Mouse (Mus musculus) T-helper 1 cell (primary cell): ENCODE results near the gene Sp140.
"Not testable (repeated sequence)": the region's sequence is repeated elsewhere in the genome, so short reads cannot be mapped to it uniquely, and the experiment has no call there.

Experiments used
- in situ Hi-C: fragments of 300-600 bp; cut with MboI, MseI; formaldehyde crosslinking; loops from one replicate; pipeline ENCODE4 v1.15.1; 2025; ENCODE audit warnings: high pct_unique_total_duplicates

The Sp140 gene

DNA sequence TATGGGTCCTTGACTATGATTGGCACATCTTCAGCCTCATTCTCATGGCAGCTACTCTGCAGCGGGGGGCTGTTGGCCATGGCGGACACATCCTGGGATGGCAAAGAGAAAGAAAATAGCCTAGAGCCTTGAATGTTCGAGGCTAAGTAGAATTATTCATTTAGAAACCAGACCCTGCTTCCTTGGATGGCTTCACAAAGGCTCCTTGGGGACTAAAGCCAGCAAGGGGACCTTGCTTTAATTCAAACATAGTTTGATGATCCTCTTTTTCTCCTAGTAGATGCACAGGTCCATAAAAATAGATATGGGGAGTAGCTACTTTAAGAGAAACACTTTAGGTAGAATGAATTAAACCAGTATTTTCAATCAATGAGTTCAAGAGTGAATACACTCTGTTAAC lies 36.8 kb downstream of the Sp140 start:
- in situ Hi-C loops: loop anchor here (5.0 kb wide), 1 partner anchor 450 kb away; no protein-coding TSS in a partner anchor

GRCm38 (mm10) chr1:85638144-85638543 lies 38.0 kb downstream of the Sp140 start:
- in situ Hi-C loops: loop anchor here (5.0 kb wide), 1 partner anchor 451 kb away; no protein-coding TSS in a partner anchor

DNA sequence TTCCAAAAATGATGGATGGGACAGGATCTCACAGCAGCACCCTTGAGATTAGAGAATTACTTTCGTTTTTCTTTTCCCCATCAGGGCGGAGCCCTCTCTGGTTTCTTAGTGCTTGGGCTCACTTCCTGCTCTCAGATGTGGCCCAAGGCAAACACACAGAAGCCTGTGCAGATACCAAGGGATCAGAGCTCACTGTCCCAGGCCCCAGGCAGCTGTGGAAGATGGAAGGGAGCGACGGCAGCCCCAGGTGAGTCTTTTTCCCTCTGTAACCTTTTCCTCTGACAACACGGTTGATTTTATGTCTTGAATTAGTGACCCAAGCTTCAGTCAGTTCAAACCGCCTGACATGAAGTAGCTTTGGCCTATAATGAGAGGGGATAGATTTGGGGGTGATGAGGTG lies 49.7 kb downstream of the Sp140 start, which contains the start of gene Sp100:
Sp100 (plus strand) TSS at position 108 of the 400 bp plus-strand sequence.
- in situ Hi-C loops: loop anchor here (5.0 kb wide), 1 partner anchor 323 kb away; no protein-coding TSS in a partner anchor

DNA sequence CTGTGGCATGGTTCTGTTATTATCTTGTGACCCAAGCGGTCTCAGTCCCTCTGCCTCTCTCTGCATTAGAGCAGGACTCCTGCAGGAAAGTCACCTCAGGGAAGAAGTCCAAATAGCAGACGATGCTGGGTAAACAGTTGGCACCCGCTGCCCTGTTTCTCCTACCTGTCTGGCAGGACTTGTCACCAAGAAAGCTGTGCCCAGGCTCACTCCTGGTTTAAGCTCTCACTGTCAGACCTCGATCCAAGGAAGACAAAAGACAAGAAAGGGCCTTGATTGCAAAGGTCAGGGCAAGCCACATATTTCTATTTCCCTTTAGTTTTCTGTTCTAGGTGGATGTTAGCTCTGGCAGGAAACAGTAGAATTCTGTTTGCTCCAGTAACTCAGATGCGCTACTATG lies 50.3 kb downstream of the Sp140 start:
- in situ Hi-C loops: not testable (repeated sequence)

- in situ Hi-C loops: not testable (repeated sequence)
Measured at GRCm38 (mm10) chr1:85651770-85652275, 51.6 kb downstream of the Sp140 start.

- in situ Hi-C loops: not testable (repeated sequence)
Measured at GRCm38 (mm10) chr1:85657211-85657610, 57.0 kb downstream of the Sp140 start.

GRCm38 (mm10) chr1:85664266-85664665 lies 64.1 kb downstream of the Sp140 start:
- in situ Hi-C loops: no loop called here

- in situ Hi-C loops: no loop called here
Measured at GRCm38 (mm10) chr1:85680226-85680625, 80.0 kb downstream of the Sp140 start.

DNA sequence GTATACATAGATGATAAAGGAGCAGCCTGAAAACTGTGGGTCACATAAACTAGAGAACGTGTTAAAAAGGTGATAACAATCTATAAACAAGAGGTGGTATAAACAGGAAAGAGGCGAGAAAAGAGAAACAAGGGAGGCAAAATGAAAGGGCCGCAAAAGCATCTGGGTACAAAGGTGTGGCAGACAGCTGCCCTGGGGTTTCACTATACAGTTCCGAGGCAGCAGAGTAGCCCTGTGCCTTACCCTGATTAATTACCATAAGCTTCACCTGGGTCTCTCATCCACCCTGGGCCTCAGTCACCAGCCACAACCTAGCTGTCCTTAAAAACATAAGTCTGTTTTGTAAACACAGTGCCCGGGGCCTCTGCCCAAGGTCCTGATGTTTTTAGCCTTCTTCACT lies 86.5 kb downstream of the Sp140 start:
- in situ Hi-C loops: no loop called here

DNA sequence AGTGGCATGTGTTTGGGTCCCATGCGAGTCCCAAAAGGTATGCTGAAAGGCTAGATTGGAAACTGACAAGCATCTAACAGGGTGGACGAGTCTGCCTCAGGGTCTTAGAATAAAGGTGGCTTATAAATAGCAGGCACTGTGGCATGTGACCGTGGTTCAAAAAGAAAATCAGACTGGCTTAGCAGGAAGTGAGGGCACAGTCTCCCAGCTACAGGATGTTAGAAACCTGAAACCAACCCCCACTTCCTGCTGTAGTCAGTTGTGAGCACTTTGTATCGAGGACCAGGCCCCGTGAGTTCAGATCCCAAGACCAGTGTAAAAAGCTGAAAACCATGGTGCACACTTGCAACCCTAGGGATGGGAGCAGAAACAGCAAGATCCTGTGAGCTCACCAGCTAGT lies 87.2 kb downstream of the Sp140 start:
- in situ Hi-C loops: no loop called here

DNA sequence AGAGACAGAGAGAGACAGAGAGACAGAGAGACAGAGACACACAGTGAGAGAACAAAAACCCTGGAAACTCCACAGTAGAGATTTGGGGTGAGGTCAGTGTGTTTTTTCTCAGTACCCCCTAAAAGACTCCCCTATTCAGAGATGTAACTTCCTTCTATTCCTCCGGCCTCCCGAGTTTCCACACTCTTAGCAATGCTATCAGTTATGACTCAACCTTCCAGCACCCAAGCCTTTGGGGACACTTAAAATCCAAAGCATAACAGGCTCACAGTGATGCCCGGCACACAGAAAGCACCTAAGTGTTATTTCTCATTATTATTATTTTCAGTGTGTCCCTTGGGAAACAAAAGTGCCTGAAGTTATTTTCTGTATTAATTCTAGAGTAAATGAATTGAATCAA lies 90.4 kb downstream of the Sp140 start:
- in situ Hi-C loops: no loop called here

- in situ Hi-C loops: no loop called here
Measured at GRCm38 (mm10) chr1:85692281-85692680, 92.1 kb downstream of the Sp140 start.

DNA sequence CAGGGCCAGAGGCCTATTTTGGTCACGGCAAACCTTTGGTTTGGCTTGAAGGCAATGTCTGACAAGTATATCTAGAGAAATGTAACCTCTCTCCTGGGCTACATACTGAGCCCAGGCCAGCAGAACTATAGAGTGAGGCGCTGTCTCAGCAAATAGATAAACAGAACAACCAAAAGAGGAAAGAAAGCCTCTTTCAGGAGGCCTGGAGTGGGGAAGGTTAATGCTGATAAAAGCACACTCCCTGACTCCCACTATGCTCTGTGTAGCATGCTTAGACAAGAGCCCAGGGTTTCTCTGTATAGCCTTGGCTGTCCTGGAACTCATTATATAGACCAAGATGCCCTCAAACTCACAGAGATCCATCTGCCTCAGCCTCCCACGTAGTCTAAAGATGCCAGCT lies 93.1 kb downstream of the Sp140 start:
- in situ Hi-C loops: no loop called here
